Mouse (Mus musculus): ENCODE measurements around the gene Gdpd4. TPM values are rescaled to one million over a fixed set of nuclear protein-coding genes. Genes with fewer than 3 reads are reported as not detected.

The Gdpd4 gene
- polyA plus RNA-seq, 1 experiment from 2014 or later, result not detected

DNA sequence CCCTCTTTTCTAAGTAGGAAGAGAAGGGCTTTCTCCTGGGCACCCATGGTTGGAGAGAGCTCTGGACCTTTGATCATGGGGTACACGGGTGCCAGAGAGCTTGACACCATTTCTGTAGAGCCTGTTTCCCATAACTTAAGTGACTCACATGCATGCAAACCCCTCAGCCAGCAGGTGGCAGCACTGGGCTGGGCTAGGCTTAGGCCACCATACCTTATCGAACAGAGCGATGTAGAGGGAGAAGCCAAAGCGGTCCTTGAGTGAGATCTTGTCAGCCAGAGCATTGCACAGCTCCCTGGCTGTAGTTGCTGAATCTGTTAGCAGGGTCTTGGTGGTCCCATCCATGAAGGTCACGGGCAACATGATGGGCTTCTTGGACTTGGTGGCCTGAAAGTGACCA, 151.9 kb downstream of the Gdpd4 start:
- no peaks in the 10 kb centered on the region for H3K9me3 ChIP-seq (ENCODE audit: control insufficient read depth, low read length)
- ATAC-seq (replicated peaks; ENCODE audit: low FRiP score), result peak; percentile 65; the same call in 1 of the 2 replicates
- H3K4me1 ChIP-seq (replicated peaks; ENCODE audit: control insufficient read depth, insufficient read depth, low read length), result no peaks in the 10 kb centered on the region
- H3K9ac ChIP-seq (ENCODE audit: low read length), result no peak overlapping the region
- H3K27ac ChIP-seq (ENCODE audit: low read depth, low read length), result no peak overlapping the region
- no peak overlapping the region for H3K4me2 ChIP-seq (ENCODE audit: low read depth, low read length, severe bottlenecking)
- H3K27me3 ChIP-seq (ENCODE audit: control insufficient read depth, insufficient read depth, low read length), result no peaks in the 10 kb centered on the region
- H3K4me3 ChIP-seq (ENCODE audit: low read depth, low read length), result no peak overlapping the region
- H3K36me3 ChIP-seq (ENCODE audit: control insufficient read depth, insufficient read depth, low read length), result no peaks in the 10 kb centered on the region
- WGBS, result 45% methylated on average over 5 of the region's 5 CpGs
- peak; percentile 90 for DNase-seq (ENCODE audit: low spot score)

DNA sequence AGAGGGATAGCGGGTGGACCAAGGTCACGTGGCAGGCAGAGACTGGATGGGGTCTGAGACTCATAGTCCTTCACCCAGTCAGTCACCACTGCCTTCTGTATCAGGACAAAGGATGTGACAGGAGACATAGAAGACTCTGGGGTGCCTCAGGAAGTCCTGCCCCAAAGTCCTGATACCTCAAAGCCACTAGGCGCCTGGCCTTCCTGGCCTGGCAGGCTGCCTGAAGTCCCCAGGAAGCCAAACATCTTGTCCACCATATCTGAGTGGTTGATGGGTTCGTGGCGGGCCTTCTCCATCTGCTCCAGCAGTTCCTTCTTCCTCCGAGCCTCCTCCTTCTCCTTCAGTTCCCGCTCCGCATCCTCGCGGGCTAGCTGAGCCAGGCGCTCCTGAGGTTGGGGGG, 157.7 kb downstream of the Gdpd4 start:
- Histone ChIP-seq H3K4me1 (replicated peaks; ENCODE audit: control insufficient read depth, insufficient read depth, low read length) (no peaks in the 10 kb centered on the region; the same call in 1 of the 2 replicates), H3K9me3 (ENCODE audit: control insufficient read depth, low read length) (no peaks in the 10 kb centered on the region), H3K9ac (ENCODE audit: low read length) (no peak overlapping the region), H3K36me3 (ENCODE audit: control insufficient read depth, insufficient read depth, low read length) (no peaks in the 10 kb centered on the region), H3K4me2 (ENCODE audit: low read depth, low read length, severe bottlenecking) (no peak overlapping the region), H3K27ac (ENCODE audit: low read depth, low read length) (no peak overlapping the region), H3K4me3 (ENCODE audit: low read depth, low read length) (no peak overlapping the region), H3K27me3 (ENCODE audit: control insufficient read depth, insufficient read depth, low read length) (no peaks in the 10 kb centered on the region)
- 88% methylated on average over 11 of the region's 11 CpGs for WGBS
- DNase-seq (ENCODE audit: low spot score), result no peak
- no peak for ATAC-seq (replicated peaks; ENCODE audit: low FRiP score)

DNA sequence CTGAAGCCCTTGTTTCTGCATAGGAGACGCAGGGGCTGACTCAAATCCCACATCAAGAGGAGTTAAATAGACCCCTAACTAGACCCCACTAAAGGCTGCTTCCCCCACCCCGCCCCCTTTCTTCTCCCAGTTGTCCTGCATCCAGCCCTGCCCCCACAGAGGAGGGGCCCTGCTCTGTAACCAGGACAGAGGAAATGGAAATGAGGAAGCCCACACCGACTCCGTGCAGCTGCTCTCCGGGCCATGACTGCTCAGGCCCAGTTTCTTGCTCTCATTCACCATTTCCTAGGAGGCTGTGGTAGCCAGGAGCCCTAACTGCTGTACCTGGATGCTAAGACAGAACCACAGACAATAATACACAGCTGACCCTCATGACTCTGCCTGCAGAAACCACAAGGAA, 162.6 kb downstream of the Gdpd4 start:
- Histone ChIP-seq H3K4me3 (ENCODE audit: low read depth, low read length) (no peak overlapping the region), H3K4me1 (replicated peaks; ENCODE audit: control insufficient read depth, insufficient read depth, low read length) (no peaks in the 10 kb centered on the region; the same call in 1 of the 2 replicates), H3K4me2 (ENCODE audit: low read depth, low read length, severe bottlenecking) (no peak overlapping the region), H3K9ac (ENCODE audit: low read length) (no peak overlapping the region), H3K27me3 (ENCODE audit: control insufficient read depth, insufficient read depth, low read length) (no peaks in the 10 kb centered on the region), H3K9me3 (ENCODE audit: control insufficient read depth, low read length) (no peaks in the 10 kb centered on the region), H3K36me3 (ENCODE audit: control insufficient read depth, insufficient read depth, low read length) (no peaks in the 10 kb centered on the region), H3K27ac (ENCODE audit: low read depth, low read length) (no peak overlapping the region)
- WGBS, result 23% methylated on average over 5 of the region's 5 CpGs
- peak; percentile 66 for ATAC-seq (replicated peaks; ENCODE audit: low FRiP score)
- DNase-seq (ENCODE audit: low spot score), result no peak

DNA sequence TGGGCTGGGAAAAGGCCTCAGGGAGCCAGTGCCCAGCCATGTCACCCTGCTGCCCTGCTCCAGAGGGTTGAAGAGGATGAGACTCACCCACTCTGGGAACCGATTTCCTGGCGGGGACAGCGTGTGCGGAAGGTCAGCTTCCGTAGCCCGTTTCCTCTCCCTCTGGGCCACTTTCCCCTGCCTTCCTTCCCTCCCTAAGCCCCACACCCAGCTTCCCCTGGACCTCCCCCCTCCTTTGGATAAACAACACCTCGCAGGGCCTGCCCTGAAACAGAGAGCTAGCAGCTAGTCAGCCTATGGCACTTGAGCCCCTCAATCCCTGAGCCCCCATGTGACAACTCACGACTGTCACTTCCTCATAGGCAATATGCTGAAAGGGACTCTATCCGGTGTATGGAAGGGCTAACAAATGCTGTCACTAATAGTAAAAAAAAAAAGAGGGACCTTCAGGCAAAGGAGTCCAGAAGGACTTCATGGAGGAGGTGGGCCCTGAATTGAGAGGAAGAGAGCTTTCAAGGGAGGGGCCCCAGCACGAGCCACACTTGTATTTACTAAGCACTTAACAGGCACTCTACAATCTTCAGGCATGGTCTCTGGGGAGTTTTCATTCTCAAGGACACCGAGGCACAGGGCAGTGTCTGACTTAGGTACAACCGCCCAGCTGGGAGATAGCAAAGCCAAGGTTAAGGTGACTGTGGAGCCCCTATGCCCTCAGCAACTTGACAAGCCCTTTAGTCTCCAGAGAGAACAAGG, 165.0 kb downstream of the Gdpd4 start:
- Histone ChIP-seq H3K9ac (ENCODE audit: low read length) (no peak overlapping the region), H3K9me3 (ENCODE audit: control insufficient read depth, low read length) (no peaks in the 10 kb centered on the region), H3K4me1 (replicated peaks; ENCODE audit: control insufficient read depth, insufficient read depth, low read length) (no peaks in the 10 kb centered on the region; the same call in 1 of the 2 replicates), H3K4me2 (ENCODE audit: low read depth, low read length, severe bottlenecking) (no peak overlapping the region), H3K36me3 (ENCODE audit: control insufficient read depth, insufficient read depth, low read length) (no peaks in the 10 kb centered on the region), H3K27ac (ENCODE audit: low read depth, low read length) (no peak overlapping the region), H3K4me3 (ENCODE audit: low read depth, low read length) (no peak overlapping the region), H3K27me3 (ENCODE audit: control insufficient read depth, insufficient read depth, low read length) (no peaks in the 10 kb centered on the region)
- WGBS, result 66% methylated on average over 12 of the region's 12 CpGs
- DNase-seq (ENCODE audit: low spot score), result no peak
- no peak for ATAC-seq (replicated peaks; ENCODE audit: low FRiP score)

DNA sequence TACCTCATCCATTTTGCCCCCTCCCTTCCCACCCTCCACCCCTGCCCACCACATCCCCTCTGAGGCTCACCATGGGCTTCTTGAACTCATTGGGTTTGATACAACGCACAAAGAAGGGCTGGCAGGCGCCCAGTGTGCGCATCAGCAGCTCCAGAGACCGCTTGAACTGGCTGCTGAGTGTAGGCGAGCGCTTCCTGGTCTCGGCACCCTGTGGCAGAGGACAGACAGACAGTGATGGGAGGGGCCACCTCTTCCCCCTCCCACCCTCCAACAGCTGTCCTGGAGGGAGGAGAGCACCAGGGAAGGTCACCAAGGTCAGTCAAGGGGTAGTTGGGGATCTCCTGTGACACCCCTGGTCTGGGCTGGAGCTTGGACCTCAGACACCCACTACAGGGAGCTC, 165.6 kb downstream of the Gdpd4 start:
- DNase-seq (ENCODE audit: low spot score) (no peak), ATAC-seq (replicated peaks; ENCODE audit: low FRiP score) (no peak)
- H3K9me3 ChIP-seq (ENCODE audit: control insufficient read depth, low read length), result no peaks in the 10 kb centered on the region
- H3K4me3 ChIP-seq (ENCODE audit: low read depth, low read length), result no peak overlapping the region
- no peak overlapping the region for H3K4me2 ChIP-seq (ENCODE audit: low read depth, low read length, severe bottlenecking)
- H3K4me1 ChIP-seq (replicated peaks; ENCODE audit: control insufficient read depth, insufficient read depth, low read length), result no peaks in the 10 kb centered on the region; the same call in 1 of the 2 replicates
- no peaks in the 10 kb centered on the region for H3K36me3 ChIP-seq (ENCODE audit: control insufficient read depth, insufficient read depth, low read length)
- 78% methylated on average over 7 of the region's 7 CpGs for WGBS
- no peak overlapping the region for H3K9ac ChIP-seq (ENCODE audit: low read length)
- H3K27me3 ChIP-seq (ENCODE audit: control insufficient read depth, insufficient read depth, low read length), result no peaks in the 10 kb centered on the region
- H3K27ac ChIP-seq (ENCODE audit: low read depth, low read length), result no peak overlapping the region

DNA sequence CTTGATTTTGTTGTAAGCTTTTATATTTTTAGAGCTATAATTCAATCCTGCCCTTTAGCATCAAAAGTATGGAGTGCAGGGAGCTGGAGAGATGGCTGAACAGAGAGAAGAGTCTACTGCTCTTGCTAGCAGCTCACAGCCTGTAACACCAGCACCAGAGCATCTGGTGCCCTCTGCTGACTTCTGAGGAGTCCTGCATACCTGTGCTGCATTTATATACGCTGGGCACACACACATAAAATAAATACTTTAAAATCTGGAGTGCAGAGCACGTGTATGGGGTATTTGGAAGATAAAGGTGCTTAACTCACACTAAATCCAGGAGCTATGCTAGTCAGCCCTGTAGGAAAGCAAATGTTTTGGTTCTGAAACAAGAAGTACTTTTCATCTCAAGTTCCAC, 166.6 kb downstream of the Gdpd4 start:
- Histone ChIP-seq H3K27me3 (ENCODE audit: control insufficient read depth, insufficient read depth, low read length) (no peaks in the 10 kb centered on the region), H3K9me3 (ENCODE audit: control insufficient read depth, low read length) (no peaks in the 10 kb centered on the region), H3K4me1 (replicated peaks; ENCODE audit: control insufficient read depth, insufficient read depth, low read length) (no peaks in the 10 kb centered on the region; the same call in 1 of the 2 replicates), H3K4me2 (ENCODE audit: low read depth, low read length, severe bottlenecking) (no peak overlapping the region), H3K4me3 (ENCODE audit: low read depth, low read length) (no peak overlapping the region), H3K9ac (ENCODE audit: low read length) (no peak overlapping the region), H3K36me3 (ENCODE audit: control insufficient read depth, insufficient read depth, low read length) (no peaks in the 10 kb centered on the region), H3K27ac (ENCODE audit: low read depth, low read length) (no peak overlapping the region)
- ATAC-seq (replicated peaks; ENCODE audit: low FRiP score), result no peak
- WGBS, result 51% methylated on average over 2 of the region's 2 CpGs
- no peak for DNase-seq (ENCODE audit: low spot score)

DNA sequence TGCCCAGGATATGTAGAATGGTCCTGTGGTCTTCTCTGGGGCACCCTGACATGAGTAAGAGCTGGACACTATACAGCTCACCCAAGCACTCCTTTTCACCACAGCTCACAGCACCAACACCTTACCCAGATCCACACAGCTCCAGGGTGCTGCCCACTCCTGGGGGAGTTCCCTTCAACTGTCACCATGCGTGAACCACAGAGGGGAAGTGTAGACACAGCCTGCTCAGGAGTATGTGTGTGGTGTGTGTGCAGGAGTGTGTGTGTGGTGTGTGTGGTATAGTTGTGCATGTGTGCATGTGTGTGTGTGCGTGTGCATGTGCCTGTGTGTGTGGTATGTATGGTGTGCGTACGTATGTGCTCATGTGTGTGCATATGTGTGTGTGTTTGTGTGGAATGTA, 176.1 kb downstream of the Gdpd4 start:
- no peaks in the 10 kb centered on the region for H3K4me1 ChIP-seq (replicated peaks; ENCODE audit: control insufficient read depth, insufficient read depth, low read length)
- H3K36me3 ChIP-seq (ENCODE audit: control insufficient read depth, insufficient read depth, low read length), result no peaks in the 10 kb centered on the region; the same call in 1 of the 2 replicates
- no peaks in the 10 kb centered on the region for H3K9me3 ChIP-seq (ENCODE audit: control insufficient read depth, low read length)
- no peak overlapping the region for H3K4me2 ChIP-seq (ENCODE audit: low read depth, low read length, severe bottlenecking)
- no peak overlapping the region for H3K9ac ChIP-seq (ENCODE audit: low read length)
- H3K27me3 ChIP-seq (ENCODE audit: control insufficient read depth, insufficient read depth, low read length), result no peaks in the 10 kb centered on the region
- H3K27ac ChIP-seq (ENCODE audit: low read depth, low read length), result no peak overlapping the region
- DNase-seq (ENCODE audit: low spot score), result no peak
- H3K4me3 ChIP-seq (ENCODE audit: low read depth, low read length), result no peak overlapping the region
- ATAC-seq (replicated peaks; ENCODE audit: low FRiP score), result no peak
- WGBS, result 96% methylated on average over 4 of the region's 4 CpGs

DNA sequence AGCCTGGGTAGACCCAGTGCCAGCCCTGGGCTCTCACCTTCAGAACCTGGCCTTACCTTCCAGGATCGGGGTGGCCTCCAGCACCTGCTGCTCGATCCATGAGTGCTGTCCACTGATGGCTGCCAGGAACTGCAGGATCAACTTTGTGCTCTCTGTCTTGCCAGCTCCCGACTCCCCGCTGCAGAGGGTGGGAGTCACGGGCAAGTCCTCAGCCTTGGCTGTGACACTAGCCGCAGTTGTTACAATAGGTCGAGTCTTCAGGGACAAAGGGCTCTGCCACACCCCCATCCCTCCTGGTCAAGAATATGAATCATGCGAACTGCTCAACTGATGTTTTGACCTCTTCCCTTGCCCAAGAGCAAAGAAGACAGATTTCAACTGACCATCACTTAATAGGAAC, 177.8 kb downstream of the Gdpd4 start:
- WGBS, result 92% methylated on average over 8 of the region's 8 CpGs
- no peak overlapping the region for H3K27ac ChIP-seq (ENCODE audit: low read depth, low read length)
- H3K4me3 ChIP-seq (ENCODE audit: low read depth, low read length), result no peak overlapping the region
- H3K9ac ChIP-seq (ENCODE audit: low read length), result no peak overlapping the region
- no peaks in the 10 kb centered on the region for H3K9me3 ChIP-seq (ENCODE audit: control insufficient read depth, low read length)
- H3K4me1 ChIP-seq (replicated peaks; ENCODE audit: control insufficient read depth, insufficient read depth, low read length), result no peaks in the 10 kb centered on the region
- H3K4me2 ChIP-seq (ENCODE audit: low read depth, low read length, severe bottlenecking), result no peak overlapping the region
- H3K36me3 ChIP-seq (ENCODE audit: control insufficient read depth, insufficient read depth, low read length), result no peaks in the 10 kb centered on the region; the same call in 1 of the 2 replicates
- DNase-seq (ENCODE audit: low spot score) (no peak), ATAC-seq (replicated peaks; ENCODE audit: low FRiP score) (no peak)
- no peaks in the 10 kb centered on the region for H3K27me3 ChIP-seq (ENCODE audit: control insufficient read depth, insufficient read depth, low read length)
